Mouse (Mus musculus): ENCODE measurements around the gene Nicn1.

DNA sequence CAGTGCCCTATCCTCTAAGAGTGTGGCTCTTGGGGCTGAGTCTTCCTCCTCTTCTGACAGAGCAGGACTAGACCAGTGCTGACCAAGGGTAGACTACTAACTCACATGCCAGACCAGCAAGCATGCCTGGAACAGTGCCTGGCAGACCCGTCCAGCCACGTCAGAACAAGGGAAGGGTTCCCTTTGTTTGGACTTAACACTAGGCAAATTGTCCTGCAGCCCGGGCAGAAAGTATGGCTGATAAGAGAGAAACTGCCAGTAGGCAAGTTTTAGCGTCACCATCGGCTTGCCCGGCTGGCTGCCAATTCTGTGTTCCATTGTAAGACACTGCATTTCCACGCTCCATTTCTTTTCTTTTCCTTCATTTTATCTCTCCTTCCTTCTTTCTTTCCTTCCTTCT lies 22.5 kb upstream of the Nicn1 start:
- TF ChIP-seq POLR2A (IDR thresholded peaks at IDR 0.05; ENCODE audit: control insufficient read depth, low read depth, low read length) (no peak), CTCF (IDR thresholded peaks at IDR 0.05; ENCODE audit: control insufficient read depth, insufficient read depth, insufficient replicate concordance, low read depth, low read length) (no peak)
